Mouse (Mus musculus) right cerebral cortex, postnatal 36 days (tissue): ENCODE measurements at regions not wholly inside any gene's neighbourhood (a gene's known extent, or its start where the extent isn't known, plus 50 kb on each side); places are given as distances from the start of the nearest gene placed in this dataset.

Experiments used
- DNase-seq, 2 experiments: peaks; one replicate each; pipeline ENCODE4 v3.0.0; 2022; ENCODE audit warnings: low spot score in 2 of 2, mixed read lengths in 1 of 2

- no peak for DNase-seq
Measured at GRCm38 (mm10) chr14:111971857-111972256, 297.0 kb downstream of the Slitrk5 start.

- no peak for DNase-seq
Measured at GRCm38 (mm10) chr14:111995809-111996458, 321.0 kb downstream of the Slitrk5 start.

GRCm38 (mm10) chr14:112002146-112002545 lies 327.2 kb downstream of the Slitrk5 start:
- no peak for DNase-seq

- DNase-seq = no peak
Measured at GRCm38 (mm10) chr14:112002881-112003280, 328.0 kb downstream of the Slitrk5 start.

GRCm38 (mm10) chr14:112008651-112009050 lies 333.8 kb downstream of the Slitrk5 start:
- no peak for DNase-seq

GRCm38 (mm10) chr14:112029331-112029730 lies 354.4 kb downstream of the Slitrk5 start:
- peak; percentile 6 to 40 for DNase-seq

GRCm38 (mm10) chr14:112075071-112075470 lies 400.2 kb downstream of the Slitrk5 start:
- no peak for DNase-seq
